Comparison of ENCODE assay signal across 10 mouse cellular contexts in the genomic region with DNA sequence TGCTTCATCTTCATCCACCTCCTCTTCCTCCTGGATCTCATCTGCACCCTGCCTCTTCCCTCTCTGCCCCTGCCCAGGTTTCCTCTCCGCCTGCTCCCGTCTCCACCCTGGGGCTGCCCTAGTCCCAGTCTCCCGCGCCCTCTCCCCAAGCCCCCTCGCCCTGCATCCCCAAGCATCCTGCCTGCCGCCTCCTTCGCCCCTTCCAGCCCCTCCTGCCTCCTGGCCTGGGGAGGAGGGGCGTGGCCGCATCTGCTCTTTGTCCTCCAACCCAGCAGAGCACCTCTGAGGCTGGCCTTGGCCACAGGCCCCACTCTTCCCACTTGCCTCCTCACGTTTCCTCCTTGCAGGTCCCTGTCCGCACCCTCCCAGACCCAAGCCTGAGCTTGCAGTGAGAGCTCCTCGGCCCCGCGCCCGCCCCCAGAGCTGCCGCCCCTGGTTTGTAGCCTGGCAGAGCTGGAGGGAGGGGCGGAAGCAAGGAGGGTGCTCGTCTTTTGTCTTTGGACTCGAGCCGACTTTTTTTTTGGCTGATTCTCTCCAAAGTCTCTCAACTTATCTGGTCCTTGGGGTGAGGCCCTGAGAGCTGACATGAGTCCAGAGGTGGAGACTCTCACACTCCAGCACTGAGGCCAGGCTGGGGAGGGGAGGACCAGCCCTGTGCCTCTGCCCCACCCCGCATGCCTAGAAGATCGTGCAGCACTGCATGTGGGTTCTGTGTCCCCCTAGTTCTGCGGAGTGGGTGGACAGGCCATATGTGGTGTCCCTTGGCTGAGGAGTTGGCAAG. TPM values are rescaled to one million over a fixed set of nuclear protein-coding genes. Genes with fewer than 3 reads are reported as not detected.
DNase-seq lines count a peak whose midpoint lies in the region; ATAC-seq and TF ChIP-seq lines count a peak whose summit lies in the region.
"Had no signal": no experiment of that assay in that cellular context is flagged by ENCODE, and none has a peak within 500 bp of the region (broad histone marks: within the 10 kb centered on the region; RNA-seq: fewer than 3 reads in every experiment).

No protein-coding gene starts in this region.

- no peaks in the 10 kb centered on the region; the same call in 1 of the 2 replicates for H3K36me3 ChIP-seq in intestine, embryonic 15.5 days
- peaks cover 31% of the 10 kb centered on the region for H3K36me3 ChIP-seq in lung, embryonic 14.5 days (ENCODE audit: insufficient read depth)
- no peaks in the 10 kb centered on the region for H3K36me3 ChIP-seq in thymus, adult 2 months (ENCODE audit: control insufficient read depth, insufficient read depth, low read length)

- peak; percentile 52 for ATAC-seq in intestine, embryonic 15.5 days
- peak; percentile 55 for ATAC-seq in lung, embryonic 14.5 days (ENCODE audit: insufficient read depth)
- ATAC-seq: Patski had no signal

- TF ChIP-seq CTCF in lung, embryonic 14.5 days (IDR thresholded peaks at IDR 0.05; ENCODE audit: low read depth): no peak
- TF ChIP-seq CTCF in thymus, adult 2 months (IDR thresholded peaks at IDR 0.05; ENCODE audit: borderline replicate concordance, control insufficient read depth, extremely low read depth, insufficient read depth, low read length, poor library complexity): no peak

- peak overlapping the region; percentile 81 for H3K27ac ChIP-seq in intestine, embryonic 15.5 days
- peak overlapping the region; percentile 89 for H3K27ac ChIP-seq in lung, embryonic 14.5 days (ENCODE audit: low read depth)
- H3K27ac ChIP-seq in thymus, adult 2 months (ENCODE audit: control insufficient read depth, insufficient read depth, low read length): no peak overlapping the region

- H3K4me1 ChIP-seq in intestine, embryonic 15.5 days (replicated peaks): peaks cover 30% of the 10 kb centered on the region
- H3K4me1 ChIP-seq in lung, embryonic 14.5 days (ENCODE audit: insufficient read depth): peaks cover 21% of the 10 kb centered on the region
- peaks cover 23% of the 10 kb centered on the region for H3K4me1 ChIP-seq in thymus, adult 2 months (replicated peaks; ENCODE audit: control insufficient read depth, insufficient read depth, low read length)

- WGBS in intestine, embryonic 15.5 days: 17% methylated on average over 23 of the region's 23 CpGs
- 9% methylated on average over 22 of the region's 23 CpGs for WGBS in lung, embryonic 14.5 days
- 90% methylated on average over 23 of the region's 23 CpGs for WGBS in thymus, adult 2 months

- peak overlapping the region; percentile 36 for H3K9ac ChIP-seq in intestine, embryonic 15.5 days
- peak overlapping the region; percentile 32 for H3K9ac ChIP-seq in lung, embryonic 14.5 days

- peak overlapping the region; percentile 74 for H3K4me2 ChIP-seq in intestine, embryonic 15.5 days (replicated peaks)
- H3K4me2 ChIP-seq in lung, embryonic 14.5 days: peak overlapping the region; percentile 68

- H3K9me3 ChIP-seq in intestine, embryonic 15.5 days: no peaks in the 10 kb centered on the region
- no peaks in the 10 kb centered on the region for H3K9me3 ChIP-seq in lung, embryonic 14.5 days (ENCODE audit: low read depth, low read length)

- peak overlapping the region; percentile 27 for H3K4me3 ChIP-seq in intestine, embryonic 15.5 days (replicated peaks)
- H3K4me3 ChIP-seq in lung, embryonic 14.5 days (ENCODE audit: low read depth, low read length): peak overlapping the region; percentile 32; the same call in 1 of the 2 replicates
- H3K4me3 ChIP-seq in thymus, adult 2 months (ENCODE audit: control insufficient read depth, insufficient read depth, low read length): no peak overlapping the region

- H3K27me3 ChIP-seq in intestine, embryonic 15.5 days (replicated peaks): peaks cover 27% of the 10 kb centered on the region; the same call in 1 of the 2 replicates
- H3K27me3 ChIP-seq in lung, embryonic 14.5 days (ENCODE audit: insufficient read depth, low read length): no peaks in the 10 kb centered on the region
- no peaks in the 10 kb centered on the region for H3K27me3 ChIP-seq in thymus, adult 2 months (ENCODE audit: control insufficient read depth, insufficient read depth, low read length)
- H3K27me3 ChIP-seq: Patski had no signal

- TF ChIP-seq POLR2A in thymus, adult 2 months (IDR thresholded peaks at IDR 0.05; ENCODE audit: control insufficient read depth, extremely low read depth, insufficient read depth, low read length, poor library complexity): no peak

- peak; percentile 70 to 88 for DNase-seq in left cerebral cortex, adult 18-20 months (ENCODE audit: low spot score in 2 of 2)
- DNase-seq in left cerebral cortex, adult 11 months (ENCODE audit: low spot score): no peak
- peak; percentile 42 to 46 for DNase-seq in cerebellum, postnatal 14 days
- DNase-seq in gastrocnemius, postnatal 25 days: peak; percentile 65
- DNase-seq in lung, embryonic 14.5 days: peak; percentile 85
- DNase-seq in ovary, postnatal 14 days (ENCODE audit: low spot score): peak; percentile 71
- DNase-seq in thymus, adult 2 months: no peak

RNA-seq across cellular contexts. Expression of a gene that starts 9.1 kb away (rescaled TPM):
- 100 to 1,000 TPM; 313 to 338 TPM for total RNA-seq in left cerebral cortex, adult 18-20 months (2021)
- 10 to 100 TPM; 15.8 to 22.8 TPM for total RNA-seq in gastrocnemius, postnatal 25 days (2021)
- polyA plus RNA-seq in intestine, embryonic 15.5 days (2015; fragmentation: Nextera tagmentation; extraction: Ambion mirVana): 28.7 and 31.0 TPM in 2 replicates
- 51.8 and 53.9 TPM in 2 replicates for polyA plus RNA-seq in lung, embryonic 14.5 days (2014; fragmentation: Nextera tagmentation; extraction: Ambion mirVana)
- 77.8 and 78.0 TPM in 2 replicates for polyA plus RNA-seq in thymus, adult 2 months (2012; rRNA removed)

RNA-seq across cellular contexts. Expression of a gene that starts 31.0 kb away (rescaled TPM):
- 1 to 10 TPM in 1 of 2 experiments, under 1 TPM in 1; 0.23 to 1.4 TPM for total RNA-seq in left cerebral cortex, adult 18-20 months (2021)
- not detected for total RNA-seq in gastrocnemius, postnatal 25 days (2021)
- polyA plus RNA-seq in intestine, embryonic 15.5 days (2015; fragmentation: Nextera tagmentation; extraction: Ambion mirVana): 0.39 and 0.54 TPM in 2 replicates
- polyA plus RNA-seq in lung, embryonic 14.5 days (2014; fragmentation: Nextera tagmentation; extraction: Ambion mirVana): 0.18 and 0.37 TPM in 2 replicates
- 0.39 and 1.5 TPM in 2 replicates for polyA plus RNA-seq in thymus, adult 2 months (2012; rRNA removed)

RNA-seq across cellular contexts. Expression of a gene that starts 31.2 kb away (rescaled TPM):
- total RNA-seq in left cerebral cortex, adult 18-20 months (2021): 10 to 100 TPM; 28.4 to 33.0 TPM
- total RNA-seq in gastrocnemius, postnatal 25 days (2021): 10 to 100 TPM; 55.7 to 56.8 TPM
- polyA plus RNA-seq in intestine, embryonic 15.5 days (2015; fragmentation: Nextera tagmentation; extraction: Ambion mirVana): 2.6 and 3.1 TPM in 2 replicates
- 3.3 and 3.5 TPM in 2 replicates for polyA plus RNA-seq in lung, embryonic 14.5 days (2014; fragmentation: Nextera tagmentation; extraction: Ambion mirVana)
- polyA plus RNA-seq in thymus, adult 2 months (2012; rRNA removed): 188 and 195 TPM in 2 replicates

RNA-seq across cellular contexts. Expression of a gene that starts 31.7 kb away (rescaled TPM):
- total RNA-seq in left cerebral cortex, adult 18-20 months (2021): 10 to 100 TPM; 31.6 to 33.8 TPM
- 10 to 100 TPM; 18.4 to 26.5 TPM for total RNA-seq in gastrocnemius, postnatal 25 days (2021)
- polyA plus RNA-seq in intestine, embryonic 15.5 days (2015; fragmentation: Nextera tagmentation; extraction: Ambion mirVana): 33.4 and 45.0 TPM in 2 replicates
- 51.9 and 53.5 TPM in 2 replicates for polyA plus RNA-seq in lung, embryonic 14.5 days (2014; fragmentation: Nextera tagmentation; extraction: Ambion mirVana)
- polyA plus RNA-seq in thymus, adult 2 months (2012; rRNA removed): 44.5 and 58.0 TPM in 2 replicates

RNA-seq across cellular contexts. Expression of a gene that starts 41.7 kb away (rescaled TPM):
- not detected for total RNA-seq in left cerebral cortex, adult 18-20 months (2021)
- not detected for total RNA-seq in gastrocnemius, postnatal 25 days (2021)
- not detected in 2 replicates for polyA plus RNA-seq in intestine, embryonic 15.5 days (2015; fragmentation: Nextera tagmentation; extraction: Ambion mirVana)
- not detected in 2 replicates for polyA plus RNA-seq in lung, embryonic 14.5 days (2014; fragmentation: Nextera tagmentation; extraction: Ambion mirVana)
- 0.46 and 0.50 TPM in 2 replicates for polyA plus RNA-seq in thymus, adult 2 months (2012; rRNA removed)
- total RNA-seq: layer of hippocampus, postnatal 36 days had no signal
- polyA plus RNA-seq: Patski had no signal

Comparison
In these comparisons a context has a peak if more than half of its experiments do, and no peak if none do; other contexts are left out.
1. DNase-seq: peak in left cerebral cortex, adult 18-20 months (2 of 2), cerebellum, postnatal 14 days (2 of 2), gastrocnemius, postnatal 25 days (single experiment), lung, embryonic 14.5 days (single experiment) and ovary, postnatal 14 days (single experiment); none in left cerebral cortex, adult 11 months (single experiment) and thymus, adult 2 months (single experiment).
2. RNA of a gene that starts 31.2 kb away (polyA plus RNA-seq): 188 to 195 TPM in thymus, adult 2 months; 3.3 to 3.5 TPM in lung, embryonic 14.5 days and 2.6 to 3.1 TPM in intestine, embryonic 15.5 days; every median in the first group is over 10 times any median in the second.